Mouse (Mus musculus) kidney, embryonic 16.5 days (tissue): ENCODE measurements around the gene Tex36. TPM values are rescaled to one million over a fixed set of nuclear protein-coding genes. Genes with fewer than 3 reads are reported as not detected.

Experiments used
- ATAC-seq: fragments of 200-750 bp; cut with Nextera tagmentation; 2 replicates; pipeline ENCODE4 v1.8.0; 2017; ENCODE audit warnings: moderate TSS enrichment; ENCODE audit not compliant: low FRiP score, low TSS enrichment
- H3K27ac ChIP-seq: fragments of 300-500 bp; sonication (generic); 2 replicates; pipeline ENCODE4 v1.5.1; 2014; ENCODE audit warnings: low read length
- H3K27me3 ChIP-seq: fragments of 300-500 bp; sonication (generic); 2 replicates; pipeline ENCODE4 v1.6.1; 2014; ENCODE audit warnings: low read length, control low read depth, mixed read lengths; ENCODE audit not compliant: insufficient read depth
- H3K36me3 ChIP-seq: fragments of 300-500 bp; sonication (generic); 2 replicates; pipeline ENCODE4 v1.6.1; 2014; ENCODE audit warnings: low read length, control low read depth, mixed read lengths; ENCODE audit not compliant: insufficient read depth
- H3K4me1 ChIP-seq: fragments of 300-500 bp; sonication (generic); 2 replicates; pipeline ENCODE4 v1.6.1; 2014; ENCODE audit warnings: low read length, control low read depth, mixed read lengths; ENCODE audit not compliant: insufficient read depth
- H3K4me2 ChIP-seq: fragments of 300-500 bp; sonication (generic); replicated peaks from 2 replicates; pipeline ENCODE4 v1.6.1; 2014; ENCODE audit warnings: low read depth, low read length
- H3K4me3 ChIP-seq: fragments of 300-500 bp; sonication (generic); 2 replicates; pipeline ENCODE4 v1.5.1; 2014; ENCODE audit warnings: mild to moderate bottlenecking, low read length
- H3K9ac ChIP-seq: fragments of 300-500 bp; sonication (generic); replicated peaks from 2 replicates; pipeline ENCODE4 v1.6.1; 2014; ENCODE audit warnings: low read length
- H3K9me3 ChIP-seq: fragments of 300-500 bp; sonication (generic); 2 replicates; pipeline ENCODE4 v1.6.1; 2016; ENCODE audit warnings: low read length, control low read depth
- WGBS: fragments of 180-500 bp; shearing (Covaris S2); extraction: QIAGEN DNeasy Blood & Tissue Kit; methylation state at CpG from one replicate; pipeline ENCODE4 v1.1.7; 2014; 5-methylcytosine and 5-hydroxymethylcytosine counted together
- polyA plus RNA-seq: library from polyadenylated mRNA; unstranded; fragments of >200 nt; fragmentation: Nextera tagmentation; extraction: Ambion mirVana; gene quantifications from 2 replicates; pipeline ENCODE4 v1.2.1, GENCODE M21; 2015

The Tex36 gene
- polyA plus RNA-seq, 1 experiment from 2014 or later = not detected

GRCm38 (mm10) chr7:133564600-133564999 is 37.4 kb downstream of the Tex36 start:
- Histone ChIP-seq H3K9me3 (no peaks in the 10 kb centered on the region), H3K27ac (no peak overlapping the region), H3K4me2 (no peak overlapping the region), H3K4me3 (no peak overlapping the region), H3K27me3 (no peaks in the 10 kb centered on the region), H3K9ac (no peak overlapping the region), H3K4me1 (peaks cover 10% of the 10 kb centered on the region), H3K36me3 (no peaks in the 10 kb centered on the region)
- no peak for ATAC-seq
- WGBS = 89% methylated on average over 8 of the region's 8 CpGs

GRCm38 (mm10) chr7:133563175-133563824 is 38.7 kb downstream of the Tex36 start:
- H3K4me2 ChIP-seq = no peak overlapping the region
- H3K27me3 ChIP-seq = no peaks in the 10 kb centered on the region
- H3K4me3 ChIP-seq = no peak overlapping the region
- no peak overlapping the region for H3K27ac ChIP-seq
- H3K9me3 ChIP-seq = no peaks in the 10 kb centered on the region
- no peaks in the 10 kb centered on the region for H3K4me1 ChIP-seq
- 84% methylated on average over 3 of the region's 3 CpGs for WGBS
- H3K36me3 ChIP-seq = no peaks in the 10 kb centered on the region
- ATAC-seq = no peak
- no peak overlapping the region for H3K9ac ChIP-seq

DNA sequence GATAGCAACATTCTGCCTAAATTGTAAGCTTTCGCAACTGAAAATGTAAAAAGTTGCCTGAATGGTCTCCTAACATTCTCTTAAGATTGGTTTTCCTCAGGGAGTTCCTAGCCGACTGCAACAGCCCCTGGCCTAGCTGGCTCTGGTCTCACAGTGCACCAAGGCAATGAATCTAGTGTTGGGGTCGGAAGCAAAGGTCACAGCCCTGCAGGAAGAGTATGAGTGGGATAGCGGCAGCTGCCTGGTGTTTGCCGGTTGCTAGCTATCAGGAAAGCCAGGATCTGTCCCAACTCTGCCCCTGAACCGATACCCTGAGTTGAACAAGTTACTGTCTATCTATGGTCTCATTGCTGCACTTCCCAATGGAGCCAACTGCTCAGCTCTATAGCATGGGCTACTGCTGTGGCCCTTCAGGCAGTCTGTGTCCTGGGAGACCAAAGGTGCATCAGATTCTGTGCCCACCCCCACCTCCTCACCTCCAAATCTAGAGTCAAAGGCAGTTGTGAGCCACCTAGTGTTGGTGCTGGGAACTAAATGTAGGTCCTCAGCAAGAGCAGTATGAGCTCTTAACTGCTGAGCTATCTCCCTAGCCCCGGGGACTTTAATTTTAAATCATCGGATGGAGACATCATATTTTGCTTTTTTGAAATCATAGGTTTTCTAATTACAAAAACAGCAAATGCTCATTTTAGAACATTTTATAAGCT is 46.0 kb downstream of the Tex36 start:
- 45% methylated on average over 8 of the region's 8 CpGs for WGBS
- no peak overlapping the region for H3K4me2 ChIP-seq
- ATAC-seq = no peak

DNA sequence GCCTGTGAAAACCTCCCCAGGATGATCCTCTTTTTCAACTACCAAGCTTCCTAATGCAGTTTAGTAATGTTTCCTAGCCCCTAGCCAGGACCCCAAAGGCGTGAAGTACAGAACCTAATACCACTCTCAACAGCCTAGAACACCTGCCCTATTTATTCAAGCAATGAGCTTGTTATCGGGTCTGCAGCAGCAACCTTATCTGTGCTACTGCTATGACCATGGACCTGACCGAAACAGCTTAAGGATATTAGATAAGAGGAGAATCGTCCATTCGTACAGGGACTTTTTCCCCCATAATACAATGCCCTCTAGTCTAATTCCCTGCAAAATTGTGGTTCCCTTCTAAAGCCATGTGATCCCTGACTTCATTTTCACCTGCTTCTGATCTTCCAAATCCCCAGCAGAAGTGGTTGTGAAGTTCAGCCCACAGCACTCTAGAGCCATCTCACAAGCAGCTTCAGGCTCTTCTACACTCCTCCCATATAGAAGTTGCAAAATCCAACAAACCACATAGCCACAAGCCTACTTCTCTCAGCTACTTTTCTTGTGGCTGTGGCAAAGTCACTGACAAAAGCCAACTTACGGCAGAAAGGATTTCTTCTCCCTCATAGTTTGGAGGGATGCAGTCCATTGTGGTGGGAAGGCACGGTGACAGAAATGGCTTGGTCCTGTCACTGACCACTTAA is 49.5 kb downstream of the Tex36 start:
- Histone ChIP-seq H3K9me3 (no peaks in the 10 kb centered on the region), H3K4me3 (no peak overlapping the region), H3K36me3 (no peaks in the 10 kb centered on the region), H3K27ac (no peak overlapping the region), H3K4me1 (peaks cover 5% of the 10 kb centered on the region; the same call in 1 of the 2 replicates), H3K4me2 (no peak overlapping the region), H3K9ac (no peak overlapping the region), H3K27me3 (no peaks in the 10 kb centered on the region)
- ATAC-seq = no peak
- WGBS = 92% methylated on average over 7 of the region's 7 CpGs

More for the DNA sequence above, 46.0 kb downstream of the Tex36 start:
- Histone ChIP-seq H3K4me3 (no peak overlapping the region), H3K4me1 (peaks cover 5% of the 10 kb centered on the region; the same call in 1 of the 2 replicates), H3K27me3 (no peaks in the 10 kb centered on the region), H3K36me3 (no peaks in the 10 kb centered on the region), H3K9ac (no peak overlapping the region), H3K9me3 (no peaks in the 10 kb centered on the region), H3K27ac (0 out of 2 replicates have a peak overlapping the region, but pooled peaks have one; percentile 54)

DNA sequence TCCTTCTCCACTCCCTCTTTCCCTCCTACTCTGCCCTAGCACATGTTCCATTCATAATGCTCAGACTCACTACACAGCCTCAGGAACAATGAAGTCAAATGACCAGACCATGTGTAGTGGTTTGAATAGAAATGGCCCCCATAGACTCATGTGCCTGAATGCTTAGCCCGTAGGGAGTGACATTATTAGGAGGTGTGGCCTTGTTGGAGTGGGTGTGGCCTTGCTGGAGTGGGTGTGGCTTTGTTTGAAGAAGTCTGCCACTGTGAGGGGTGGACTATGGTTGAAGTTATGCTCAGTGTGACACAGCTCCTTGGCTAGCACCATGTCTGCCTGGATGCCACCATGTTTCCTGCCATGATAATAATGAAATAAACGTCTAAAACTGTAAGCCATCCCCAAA is 51.0 kb downstream of the Tex36 start:
- ATAC-seq = no peak
- H3K4me2 ChIP-seq = no peak overlapping the region
- no peak overlapping the region for H3K27ac ChIP-seq
- H3K4me3 ChIP-seq = no peak overlapping the region
- H3K9ac ChIP-seq = no peak overlapping the region
- no peaks in the 10 kb centered on the region for H3K9me3 ChIP-seq
- peaks cover 4% of the 10 kb centered on the region; the same call in 1 of the 2 replicates for H3K4me1 ChIP-seq
- no peaks in the 10 kb centered on the region for H3K27me3 ChIP-seq
- WGBS = 66% methylated on average over 2 of the region's 2 CpGs
- no peaks in the 10 kb centered on the region for H3K36me3 ChIP-seq

DNA sequence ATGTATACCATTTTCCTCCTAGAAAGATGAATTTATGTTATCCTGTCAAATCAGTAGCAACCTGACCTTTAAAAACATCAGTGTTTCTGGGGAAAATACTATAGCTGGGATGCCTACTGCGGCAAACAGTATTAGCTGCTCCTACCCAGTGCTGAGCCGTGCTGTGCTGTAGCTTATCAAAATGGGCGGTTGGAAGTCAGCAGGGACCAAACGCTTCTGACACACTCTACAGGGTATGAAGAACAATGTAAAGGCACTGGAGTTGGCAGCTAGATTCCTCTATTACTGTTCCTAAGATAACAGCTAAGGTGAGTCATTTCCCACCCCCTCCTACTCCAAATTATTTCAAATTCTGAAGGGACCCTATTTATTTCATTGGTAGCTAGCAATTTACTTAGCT is 53.5 kb downstream of the Tex36 start:
- Histone ChIP-seq H3K9ac (no peak overlapping the region), H3K4me3 (no peak overlapping the region), H3K27ac (no peak overlapping the region), H3K4me1 (no peaks in the 10 kb centered on the region), H3K27me3 (no peaks in the 10 kb centered on the region), H3K36me3 (no peaks in the 10 kb centered on the region), H3K9me3 (no peaks in the 10 kb centered on the region), H3K4me2 (no peak overlapping the region)
- no peak for ATAC-seq
- WGBS = 84% methylated on average over 4 of the region's 4 CpGs

- H3K9me3 ChIP-seq = no peaks in the 10 kb centered on the region
Measured at GRCm38 (mm10) chr7:133545631-133546030, 56.3 kb downstream of the Tex36 start.

DNA sequence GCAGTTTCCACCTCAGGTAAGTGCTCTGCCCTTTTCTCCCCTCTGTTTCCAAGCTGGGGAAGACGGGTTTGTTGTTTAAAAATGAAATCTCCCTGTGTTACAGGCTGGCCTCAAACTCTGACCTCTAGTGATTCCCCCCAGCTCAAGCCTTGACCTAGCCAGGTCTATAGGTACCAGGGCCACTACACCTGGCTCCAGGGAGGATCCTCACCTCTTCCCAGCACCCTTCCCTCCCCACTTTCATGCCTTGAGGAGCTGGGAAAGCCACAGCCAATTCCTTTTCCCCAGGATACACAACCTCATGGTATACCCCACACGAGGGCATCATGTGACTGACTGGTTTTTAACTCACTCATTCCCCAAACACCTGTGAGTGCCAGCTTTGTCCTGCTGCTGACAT is 57.0 kb downstream of the Tex36 start:
- no peaks in the 10 kb centered on the region for H3K36me3 ChIP-seq
- no peak overlapping the region for H3K27ac ChIP-seq
- H3K4me3 ChIP-seq = no peak overlapping the region
- no peak overlapping the region for H3K4me2 ChIP-seq
- no peak for ATAC-seq
- H3K27me3 ChIP-seq = no peaks in the 10 kb centered on the region
- H3K9ac ChIP-seq = no peak overlapping the region
- H3K4me1 ChIP-seq = no peaks in the 10 kb centered on the region
- no peaks in the 10 kb centered on the region for H3K9me3 ChIP-seq
- 65% methylated on average over 2 of the region's 2 CpGs for WGBS

More at GRCm38 (mm10) chr7:133545631-133546030, 56.3 kb downstream of the Tex36 start:
- Histone ChIP-seq H3K27me3 (no peaks in the 10 kb centered on the region), H3K4me2 (no peak overlapping the region), H3K4me3 (no peak overlapping the region), H3K27ac (no peak overlapping the region), H3K36me3 (no peaks in the 10 kb centered on the region), H3K4me1 (no peaks in the 10 kb centered on the region), H3K9ac (no peak overlapping the region)
- 80% methylated on average over 3 of the region's 3 CpGs for WGBS
- ATAC-seq = no peak

GRCm38 (mm10) chr7:133543131-133543530 is 58.8 kb downstream of the Tex36 start:
- Histone ChIP-seq H3K27me3 (no peaks in the 10 kb centered on the region), H3K9ac (no peak overlapping the region), H3K4me3 (no peak overlapping the region), H3K4me2 (no peak overlapping the region), H3K27ac (no peak overlapping the region), H3K36me3 (no peaks in the 10 kb centered on the region), H3K4me1 (no peaks in the 10 kb centered on the region), H3K9me3 (no peaks in the 10 kb centered on the region)
- ATAC-seq = no peak
- WGBS = 89% methylated on average over 4 of the region's 4 CpGs

- Histone ChIP-seq H3K4me2 (no peak overlapping the region), H3K27ac (no peak overlapping the region), H3K4me1 (no peaks in the 10 kb centered on the region), H3K9ac (no peak overlapping the region), H3K9me3 (no peaks in the 10 kb centered on the region), H3K27me3 (no peaks in the 10 kb centered on the region), H3K4me3 (no peak overlapping the region), H3K36me3 (no peaks in the 10 kb centered on the region)
- ATAC-seq = no peak
- 80% methylated on average over 4 of the region's 4 CpGs for WGBS
Measured at GRCm38 (mm10) chr7:133537366-133537765, 64.6 kb downstream of the Tex36 start.
